Mouse (Mus musculus) intestine, embryonic 15.5 days (tissue): ENCODE data around the gene Pola2. TPM values are rescaled to one million over a fixed set of nuclear protein-coding genes. Genes with fewer than 3 reads are reported as not detected.

Experiments used
- ATAC-seq: fragments of 200-750 bp; cut with Nextera tagmentation; 2 replicates; pipeline ENCODE4 v1.8.0; 2017; ENCODE audit warnings: moderate TSS enrichment, moderate library complexity
- H3K27ac ChIP-seq: fragments of 300-500 bp; sonication (generic); 2 replicates; pipeline ENCODE4 v1.5.1; 2015; ENCODE audit warnings: mild to moderate bottlenecking, inconsistent platforms
- H3K27me3 ChIP-seq: fragments of 300-500 bp; sonication (generic); replicated peaks from 2 replicates; pipeline ENCODE4 v1.6.1; 2015; ENCODE audit warnings: inconsistent platforms
- H3K36me3 ChIP-seq: fragments of 300-500 bp; sonication (generic); 2 replicates; pipeline ENCODE4 v1.6.1; 2015; ENCODE audit warnings: inconsistent platforms
- H3K4me1 ChIP-seq: fragments of 300-500 bp; sonication (generic); replicated peaks from 2 replicates; pipeline ENCODE4 v1.6.1; 2015; ENCODE audit warnings: inconsistent platforms
- H3K4me2 ChIP-seq: fragments of 300-500 bp; sonication (generic); replicated peaks from 2 replicates; pipeline ENCODE4 v1.6.1; 2015; ENCODE audit warnings: mild to moderate bottlenecking, inconsistent platforms
- H3K4me3 ChIP-seq: fragments of 300-500 bp; sonication (generic); replicated peaks from 2 replicates; pipeline ENCODE4 v1.5.1; 2015; ENCODE audit warnings: inconsistent platforms
- H3K9ac ChIP-seq: fragments of 300-500 bp; sonication (generic); 2 replicates; pipeline ENCODE4 v1.6.1; 2015; ENCODE audit warnings: inconsistent platforms
- H3K9me3 ChIP-seq: fragments of 300-500 bp; sonication (generic); 2 replicates; pipeline ENCODE4 v1.6.1; 2016; ENCODE audit warnings: inconsistent platforms
- WGBS: fragments of 180-500 bp; shearing (Covaris S2); methylation state at CpG from one replicate; pipeline ENCODE4 v1.1.7; 2015; 5-methylcytosine and 5-hydroxymethylcytosine counted together
- polyA plus RNA-seq: library from polyadenylated mRNA; unstranded; fragments of >200 nt; fragmentation: Nextera tagmentation; extraction: Ambion mirVana; gene quantifications from 2 replicates; pipeline ENCODE4 v1.2.1, GENCODE M21; 2015

Gene Pola2
- polyA plus RNA-seq, 1 experiment from 2014 or later, result 64.0 TPM

DNA sequence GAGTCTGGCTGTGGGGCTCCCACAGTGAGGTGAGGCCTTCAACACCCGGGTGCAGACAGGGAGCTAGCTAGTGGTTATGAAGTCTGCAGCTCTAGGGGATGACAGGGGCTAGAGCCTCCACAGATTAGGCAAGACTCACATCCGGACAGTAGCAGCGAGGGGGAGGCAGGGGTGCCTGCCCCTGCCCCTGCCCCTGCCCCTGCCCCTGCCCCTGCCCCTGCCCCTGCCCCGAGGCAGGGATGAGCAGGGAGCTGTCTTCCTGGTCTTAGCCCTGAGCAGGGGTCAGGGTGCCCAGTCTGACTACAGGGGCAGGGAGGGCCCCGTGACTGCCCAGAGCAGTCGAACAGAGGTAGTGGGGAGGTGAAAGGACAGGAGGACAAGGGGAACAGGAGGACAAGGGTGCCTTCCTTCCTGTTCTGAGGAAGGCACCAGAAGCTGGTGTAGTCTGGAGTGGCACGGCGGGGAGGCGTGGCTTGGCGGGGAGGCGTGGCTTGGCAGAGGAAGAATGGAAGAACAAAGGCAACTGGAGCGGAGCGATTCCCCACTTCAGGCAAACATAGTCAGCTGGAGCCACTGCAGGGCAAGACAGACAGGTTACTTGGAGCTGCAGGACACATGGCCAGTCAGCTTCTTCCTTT lies 24.9 kb upstream of the Pola2 start:
- Histone ChIP-seq H3K9ac (0 out of 2 replicates have a peak overlapping the region, but pooled peaks have one; percentile 34), H3K9me3 (no peaks in the 10 kb centered on the region), H3K4me3 (0 out of 2 replicates have a peak overlapping the region, but pooled peaks have one; percentile 0), H3K27me3 (no peaks in the 10 kb centered on the region), H3K4me1 (peaks cover 23% of the 10 kb centered on the region), H3K4me2 (peak overlapping the region; percentile 46), H3K27ac (peak overlapping the region; percentile 54; the same call in 1 of the 2 replicates), H3K36me3 (no peaks in the 10 kb centered on the region)
- WGBS, result 6% methylated on average over 13 of the region's 13 CpGs
- peak; percentile 77 for ATAC-seq

DNA sequence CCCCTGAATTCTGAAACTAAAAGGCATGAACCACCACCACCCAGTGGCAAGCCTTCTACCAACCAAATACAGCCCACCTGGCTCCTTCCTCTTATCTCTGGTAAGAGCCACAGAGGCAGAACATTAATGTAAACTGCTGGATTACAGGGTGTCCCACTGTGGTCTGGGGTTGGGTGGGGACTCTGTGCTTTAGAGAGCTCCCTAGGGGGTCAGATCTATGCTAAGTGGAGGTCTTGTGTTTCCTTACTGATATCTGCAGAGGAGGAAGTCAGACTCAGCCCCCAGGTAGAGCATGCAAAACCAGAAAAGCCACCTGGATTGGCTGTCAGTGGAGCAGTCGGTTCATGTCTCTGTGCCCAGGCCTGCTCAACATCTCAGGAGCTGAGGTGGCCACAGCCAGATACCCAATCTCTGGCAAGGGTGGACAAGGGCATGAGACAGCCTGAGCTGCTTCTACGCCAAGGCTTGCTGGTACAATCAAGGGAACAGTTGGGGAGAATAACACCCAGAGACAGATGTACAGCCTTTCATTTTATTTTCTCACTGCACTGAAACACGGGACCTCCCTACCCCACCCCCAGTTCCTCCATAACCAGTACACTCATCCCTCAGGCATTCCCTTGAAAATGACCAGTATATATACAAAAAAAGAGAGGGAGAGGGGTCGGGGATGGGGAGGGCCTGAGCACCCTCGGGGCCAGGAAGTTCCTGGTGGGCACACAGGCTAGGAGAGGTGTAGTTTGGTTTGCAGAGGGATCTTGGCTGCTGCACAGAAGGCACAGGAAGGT lies 24.2 kb upstream of the Pola2 start:
- 44% methylated on average over 5 of the region's 5 CpGs for WGBS
- no peaks in the 10 kb centered on the region for H3K36me3 ChIP-seq
- H3K4me1 ChIP-seq, result peaks cover 23% of the 10 kb centered on the region
- H3K27me3 ChIP-seq, result no peaks in the 10 kb centered on the region
- H3K4me3 ChIP-seq, result no peak overlapping the region
- 0 out of 2 replicates have a peak overlapping the region, but pooled peaks have one; percentile 46 for H3K4me2 ChIP-seq
- H3K9me3 ChIP-seq, result no peaks in the 10 kb centered on the region
- peak overlapping the region; percentile 54; the same call in 1 of the 2 replicates for H3K27ac ChIP-seq
- no peak for ATAC-seq
- 0 out of 2 replicates have a peak overlapping the region, but pooled peaks have one; percentile 34 for H3K9ac ChIP-seq

DNA sequence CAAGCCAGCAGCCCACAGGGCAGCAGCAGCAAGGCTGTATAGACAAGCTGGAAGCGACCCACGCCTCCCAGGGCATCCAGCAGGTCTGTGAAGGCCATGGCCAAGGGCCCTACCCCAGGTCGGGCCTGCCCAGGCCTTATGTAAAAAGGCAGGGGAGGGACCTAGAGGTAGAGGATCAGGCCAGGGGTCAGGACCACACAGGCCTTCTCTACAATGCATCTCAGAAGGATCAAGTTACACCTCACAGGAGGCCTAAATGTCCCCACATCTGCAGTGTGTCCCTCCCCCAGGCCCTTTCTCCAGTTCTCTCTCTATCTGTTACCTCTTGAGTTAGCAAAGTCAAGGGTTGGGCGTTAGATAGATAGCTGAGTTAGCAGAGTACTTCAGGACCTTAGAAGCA lies 22.0 kb upstream of the Pola2 start, which contains the start of gene Slc22a20:
TSS of gene Slc22a20 (minus strand) at position 101 of the 400 bp plus-strand sequence.
- no peak for ATAC-seq
- Histone ChIP-seq H3K36me3 (no peaks in the 10 kb centered on the region), H3K27me3 (no peaks in the 10 kb centered on the region), H3K9ac (no peak within 1 kb of the TSS), H3K4me3 (no peak within 1 kb of the TSS), H3K4me1 (peaks cover 20% of the 10 kb centered on the region), H3K27ac (no peak within 1 kb of the TSS), H3K4me2 (no peak within 1 kb of the TSS), H3K9me3 (no peaks in the 10 kb centered on the region)
- WGBS, result 55% methylated on average over 4 of the region's 4 CpGs

DNA sequence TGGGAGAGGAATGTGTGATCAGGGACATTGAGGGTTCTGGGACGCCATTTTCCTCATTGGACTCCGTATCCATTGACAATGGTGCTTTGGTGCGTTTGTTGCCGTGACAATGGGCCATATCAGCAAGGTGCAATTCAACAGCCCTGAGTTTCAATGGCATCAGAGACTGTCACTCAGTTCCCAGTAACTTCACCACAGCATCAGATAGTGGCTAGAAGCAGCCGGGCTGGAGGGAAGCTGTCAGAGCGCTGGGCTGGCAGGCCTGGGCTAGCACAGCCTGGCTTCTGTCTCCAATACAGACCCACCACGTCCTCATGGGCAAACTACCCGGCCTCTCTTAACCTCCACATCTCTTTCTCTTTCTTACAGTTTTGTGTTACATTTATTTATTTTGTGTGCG lies 16.5 kb upstream of the Pola2 start:
- H3K4me3 ChIP-seq, result no peak overlapping the region
- no peaks in the 10 kb centered on the region for H3K36me3 ChIP-seq
- ATAC-seq, result no peak
- no peak overlapping the region for H3K27ac ChIP-seq
- no peaks in the 10 kb centered on the region for H3K9me3 ChIP-seq
- no peak overlapping the region for H3K4me2 ChIP-seq
- H3K4me1 ChIP-seq, result no peaks in the 10 kb centered on the region
- no peaks in the 10 kb centered on the region for H3K27me3 ChIP-seq
- H3K9ac ChIP-seq, result no peak overlapping the region
- WGBS, result 81% methylated on average over 9 of the region's 9 CpGs

DNA sequence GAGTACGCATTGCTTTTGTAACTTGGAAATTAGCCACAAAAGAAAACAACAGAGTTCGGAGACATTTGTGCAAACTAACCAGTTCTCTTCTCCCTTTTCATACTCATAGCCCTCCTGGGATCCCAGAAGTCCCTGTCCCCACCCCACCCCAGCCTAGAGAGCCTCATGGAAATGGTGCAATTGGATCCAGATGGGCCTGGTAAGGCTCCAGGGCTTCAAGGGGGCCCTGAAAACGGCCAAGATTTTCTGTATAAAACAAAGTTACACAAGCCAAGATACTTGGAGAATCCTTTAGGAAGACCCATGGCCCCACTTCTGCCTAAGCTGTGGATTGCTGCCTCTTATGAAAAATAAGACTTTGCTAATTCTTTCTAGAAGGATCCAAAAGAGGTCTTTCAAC lies 13.7 kb upstream of the Pola2 start:
- H3K4me1 ChIP-seq, result no peaks in the 10 kb centered on the region
- no peak for ATAC-seq
- no peak overlapping the region for H3K4me3 ChIP-seq
- no peak overlapping the region for H3K4me2 ChIP-seq
- H3K9me3 ChIP-seq, result no peaks in the 10 kb centered on the region
- WGBS, result 81% methylated on average over 3 of the region's 3 CpGs
- H3K27me3 ChIP-seq, result no peaks in the 10 kb centered on the region
- no peak overlapping the region for H3K9ac ChIP-seq
- no peaks in the 10 kb centered on the region for H3K36me3 ChIP-seq
- no peak overlapping the region for H3K27ac ChIP-seq

DNA sequence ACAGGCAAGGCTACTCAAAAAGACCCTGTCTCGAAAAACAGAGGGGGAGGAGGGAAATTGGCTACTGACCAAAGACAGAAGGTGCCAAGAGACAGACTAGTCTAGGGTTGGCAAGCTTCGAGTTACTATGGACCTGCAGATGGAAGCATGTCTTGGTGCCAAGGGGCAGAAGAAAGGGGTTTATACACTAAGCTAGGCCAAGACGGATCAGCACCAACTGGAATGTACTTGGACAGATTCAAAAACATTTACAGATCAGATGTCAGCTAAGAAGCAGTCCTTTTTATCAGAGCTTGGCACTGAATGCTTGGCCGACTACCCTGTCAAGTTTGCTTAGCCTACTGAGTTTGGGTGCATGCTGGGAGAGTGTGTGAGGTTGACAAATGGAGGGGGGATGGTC lies 11.7 kb upstream of the Pola2 start:
- ATAC-seq, result no peak
- 80% methylated on average over 4 of the region's 4 CpGs for WGBS

DNA sequence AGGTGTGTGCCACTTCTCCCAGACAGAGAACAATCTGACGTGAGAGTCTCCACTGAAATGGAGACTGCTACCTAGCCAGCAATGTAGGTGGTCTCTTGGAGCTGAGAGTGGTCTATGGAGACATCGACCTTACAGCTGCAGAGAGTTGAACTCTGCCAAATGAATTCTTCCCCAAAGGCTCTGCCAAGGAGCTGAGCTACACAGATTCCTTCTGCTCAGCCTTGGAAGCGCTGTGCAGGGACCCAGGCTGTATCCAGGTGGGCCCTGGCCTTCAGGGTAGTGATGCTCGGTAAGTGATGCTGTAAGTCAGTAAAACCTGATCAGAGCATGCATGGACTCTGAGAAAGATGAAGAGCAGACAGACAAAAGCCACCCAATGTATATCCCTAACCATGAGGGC lies 11.1 kb upstream of the Pola2 start:
- WGBS, result 79% methylated on average over 4 of the region's 4 CpGs
- no peak overlapping the region for H3K9ac ChIP-seq

More for the DNA sequence above, 11.7 kb upstream of the Pola2 start:
- Histone ChIP-seq H3K36me3 (no peaks in the 10 kb centered on the region), H3K4me2 (no peak overlapping the region), H3K9ac (no peak overlapping the region), H3K9me3 (no peaks in the 10 kb centered on the region), H3K27ac (no peak overlapping the region), H3K4me3 (no peak overlapping the region), H3K4me1 (no peaks in the 10 kb centered on the region), H3K27me3 (no peaks in the 10 kb centered on the region)

DNA sequence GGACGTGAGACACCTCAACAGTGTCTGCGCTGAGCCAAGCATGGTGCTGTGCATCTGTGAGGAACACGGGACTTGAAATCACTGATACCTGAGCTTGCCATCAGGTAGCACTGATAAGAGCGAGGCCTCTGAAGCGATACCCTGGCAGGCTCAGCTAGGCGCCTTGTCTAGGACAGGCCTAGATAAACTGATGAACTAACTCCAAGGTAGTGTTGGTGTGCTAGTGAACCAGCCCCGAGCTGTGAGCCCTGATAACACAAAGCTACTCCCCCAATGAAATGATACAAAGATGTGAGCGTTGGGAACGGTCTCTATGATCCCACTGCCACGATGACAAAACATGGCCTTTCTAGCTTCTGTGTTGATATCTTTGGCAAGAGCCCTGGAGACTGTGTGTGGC lies 3.7 kb upstream of the Pola2 start:
- Histone ChIP-seq H3K4me2 (no peak overlapping the region), H3K9me3 (no peaks in the 10 kb centered on the region)
- ATAC-seq, result peak; percentile 31; the same call in 1 of the 2 replicates

More for the DNA sequence above, 11.1 kb upstream of the Pola2 start:
- H3K27me3 ChIP-seq, result no peaks in the 10 kb centered on the region
- H3K36me3 ChIP-seq, result no peaks in the 10 kb centered on the region
- no peak overlapping the region for H3K4me2 ChIP-seq
- no peak overlapping the region for H3K27ac ChIP-seq
- H3K9me3 ChIP-seq, result no peaks in the 10 kb centered on the region
- no peaks in the 10 kb centered on the region for H3K4me1 ChIP-seq
- no peak overlapping the region for H3K4me3 ChIP-seq
- no peak for ATAC-seq

DNA sequence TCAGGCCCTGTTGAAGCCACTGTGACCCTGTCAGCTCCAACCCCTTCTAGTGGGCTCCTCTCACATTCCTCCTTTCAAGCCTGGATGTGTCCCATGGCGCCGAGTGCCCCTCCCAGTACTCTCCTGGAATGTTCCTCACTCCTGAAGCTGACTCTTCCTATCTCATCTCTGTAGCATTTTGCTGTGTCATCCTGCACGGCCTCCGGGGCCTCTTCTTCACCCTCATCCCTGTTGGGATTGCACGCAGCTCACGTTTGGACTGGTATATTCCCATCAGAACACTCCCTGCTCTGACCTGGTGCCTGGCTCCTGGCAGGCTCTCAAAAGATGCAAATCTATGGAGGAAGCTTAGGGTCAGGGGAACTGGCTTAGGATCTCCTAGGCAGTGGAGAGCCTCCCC lies 2.8 kb upstream of the Pola2 start:
- no peaks in the 10 kb centered on the region for H3K36me3 ChIP-seq
- H3K9ac ChIP-seq, result no peak overlapping the region
- ATAC-seq, result no peak
- no peak overlapping the region for H3K27ac ChIP-seq
- H3K4me3 ChIP-seq, result no peak overlapping the region
- peaks cover 16% of the 10 kb centered on the region for H3K4me1 ChIP-seq
- H3K9me3 ChIP-seq, result no peaks in the 10 kb centered on the region
- WGBS, result 72% methylated on average over 6 of the region's 6 CpGs
- H3K4me2 ChIP-seq, result no peak overlapping the region
- H3K27me3 ChIP-seq, result no peaks in the 10 kb centered on the region

More for the DNA sequence above, 3.7 kb upstream of the Pola2 start:
- Histone ChIP-seq H3K27me3 (no peaks in the 10 kb centered on the region), H3K9ac (no peak overlapping the region), H3K4me3 (no peak overlapping the region), H3K27ac (no peak overlapping the region), H3K4me1 (peaks cover 14% of the 10 kb centered on the region), H3K36me3 (no peaks in the 10 kb centered on the region)
- 82% methylated on average over 10 of the region's 10 CpGs for WGBS

DNA sequence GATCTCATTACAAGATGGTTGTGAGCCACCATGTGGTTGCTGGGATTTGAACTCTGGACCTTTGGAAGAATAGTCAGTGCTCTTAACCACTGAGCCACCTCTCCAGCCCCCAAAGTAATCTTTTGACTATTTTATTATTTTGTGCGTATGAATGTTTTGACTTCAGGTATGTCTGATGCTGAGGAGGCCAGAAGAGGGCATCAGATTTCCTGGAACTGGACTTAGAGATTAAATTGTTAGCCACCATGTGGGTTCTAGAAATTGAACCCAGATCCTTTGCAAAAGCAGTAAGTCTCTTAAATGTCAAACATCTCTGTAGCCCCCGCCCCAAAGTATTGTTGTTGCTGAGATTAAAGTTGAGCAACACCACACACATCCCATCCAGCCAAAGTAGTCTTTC lies 1.9 kb upstream of the Pola2 start:
- H3K27ac ChIP-seq, result no peak overlapping the region
- no peak for ATAC-seq
- 92% methylated on average over 2 of the region's 2 CpGs for WGBS
- H3K36me3 ChIP-seq, result no peaks in the 10 kb centered on the region
- no peak overlapping the region for H3K4me2 ChIP-seq
- H3K4me1 ChIP-seq, result peaks cover 21% of the 10 kb centered on the region
- no peak overlapping the region for H3K4me3 ChIP-seq
- no peaks in the 10 kb centered on the region for H3K27me3 ChIP-seq
- no peak overlapping the region for H3K9ac ChIP-seq
- no peaks in the 10 kb centered on the region for H3K9me3 ChIP-seq

DNA sequence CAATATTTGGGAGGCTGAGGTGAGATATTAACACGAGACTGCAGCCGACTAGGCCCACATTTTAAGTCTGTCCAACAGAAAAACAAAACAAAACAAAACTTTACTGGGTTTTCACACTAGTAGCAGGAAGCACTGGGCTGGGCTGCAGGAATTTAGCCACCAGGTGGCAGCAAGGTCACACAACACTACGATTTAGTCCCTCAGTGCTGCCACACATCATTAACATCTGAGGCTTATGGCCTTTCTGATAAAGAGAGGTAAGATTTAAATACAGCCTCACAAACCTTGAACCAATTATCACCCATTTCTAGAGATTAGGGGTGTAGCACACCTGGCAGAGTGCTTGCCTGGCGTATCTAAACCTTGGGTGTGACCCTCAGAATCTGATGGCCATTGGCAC lies 1.3 kb upstream of the Pola2 start:
- H3K4me1 ChIP-seq, result peaks cover 23% of the 10 kb centered on the region
- no peaks in the 10 kb centered on the region for H3K27me3 ChIP-seq
- H3K9me3 ChIP-seq, result no peaks in the 10 kb centered on the region

DNA sequence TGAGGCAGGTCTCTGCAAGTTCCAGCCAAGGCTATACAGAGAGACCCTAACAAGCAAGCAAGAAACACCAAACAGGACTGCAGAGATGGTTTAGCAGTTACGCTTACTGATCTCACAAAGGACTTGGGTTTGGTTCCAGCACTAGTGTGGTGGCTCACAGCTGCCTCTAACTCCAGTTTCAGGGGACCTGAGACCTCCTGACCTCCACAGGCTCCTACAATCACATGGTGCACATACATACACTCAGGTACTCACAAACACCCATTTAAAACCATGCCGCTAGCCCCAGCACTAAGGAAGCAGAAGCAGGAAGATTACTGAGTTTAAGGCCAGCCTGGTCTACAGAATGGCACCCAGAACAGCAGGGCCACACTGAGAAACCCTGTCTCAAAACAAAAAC lies 802 bp upstream of the Pola2 start:
- peak overlapping the region; percentile 57 for H3K9ac ChIP-seq
- no peaks in the 10 kb centered on the region; the same call in 1 of the 2 replicates for H3K36me3 ChIP-seq
- no peak for ATAC-seq
- 89% methylated on average over 2 of the region's 2 CpGs for WGBS
- peak overlapping the region; percentile 68; the same call in 1 of the 2 replicates for H3K27ac ChIP-seq
- no peaks in the 10 kb centered on the region for H3K9me3 ChIP-seq
- H3K4me3 ChIP-seq, result 0 out of 2 replicates have a peak overlapping the region, but pooled peaks have one; percentile 54
- peaks cover 23% of the 10 kb centered on the region for H3K4me1 ChIP-seq
- no peaks in the 10 kb centered on the region for H3K27me3 ChIP-seq
- H3K4me2 ChIP-seq, result peak overlapping the region; percentile 68

More for the DNA sequence above, 1.3 kb upstream of the Pola2 start:
- Histone ChIP-seq H3K27ac (no peak overlapping the region), H3K9ac (no peak overlapping the region), H3K4me2 (peak overlapping the region; percentile 68; the same call in 1 of the 2 replicates), H3K36me3 (no peaks in the 10 kb centered on the region; the same call in 1 of the 2 replicates), H3K4me3 (no peak overlapping the region)
- 6% methylated on average over 4 of the region's 4 CpGs for WGBS
- ATAC-seq, result peak; percentile 40
